Mouse (Mus musculus) myocyte (in vitro differentiated cells): ENCODE measurements around the gene Tspan18. TPM values are rescaled to one million over a fixed set of nuclear protein-coding genes. Genes with fewer than 3 reads are reported as not detected.

Experiments used
- H3K27me3 ChIP-seq: one replicate; pipeline ENCODE4 v1.6.1; 2011; ENCODE audit not compliant: control insufficient read depth, insufficient read depth, insufficient read length
- H3K36me3 ChIP-seq: one replicate; pipeline ENCODE4 v1.6.1; 2011; ENCODE audit not compliant: control insufficient read depth, insufficient read depth
- H3K4me2 ChIP-seq: one replicate; pipeline ENCODE4 v1.6.1; 2011; ENCODE audit warnings: low read depth, control low read depth
- H3K4me3 ChIP-seq: one replicate; pipeline ENCODE4 v1.5.1; 2011; ENCODE audit warnings: mild to moderate bottlenecking, control low read depth, moderate library complexity
- H3K79me2 ChIP-seq: one replicate; pipeline ENCODE4 v1.6.1; 2011; ENCODE audit not compliant: control insufficient read depth, insufficient read depth
- H3ac ChIP-seq: one replicate; pipeline ENCODE4 v1.6.1; 2011; ENCODE audit not compliant: control insufficient read depth, insufficient read length
- CEBPB ChIP-seq: IDR thresholded peaks from 2 replicates; pipeline ENCODE4 v1.6.1; 2011; ENCODE audit warnings: mild to moderate bottlenecking, moderate library complexity; ENCODE audit not compliant: poor library complexity, insufficient read depth, severe bottlenecking
- E2F4 ChIP-seq: IDR thresholded peaks from one replicate; pipeline ENCODE4 v1.6.1; 2011; ENCODE audit warnings: mild to moderate bottlenecking, control low read depth, moderate library complexity; ENCODE audit not compliant: insufficient read depth
- MAX ChIP-seq: IDR thresholded peaks from one replicate; pipeline ENCODE4 v1.6.1; 2011; ENCODE audit warnings: low read depth, mild to moderate bottlenecking, control low read depth
- MYOD1 ChIP-seq, 3 experiments: IDR thresholded peaks; one replicate each; pipeline ENCODE4 v1.6.1; 2011; ENCODE audit warnings: control low read depth in 2 of 3, low read depth in 2 of 3, mild to moderate bottlenecking in 2 of 3, moderate library complexity in 1 of 3; ENCODE audit not compliant: insufficient read length in 2 of 3, control insufficient read depth in 1 of 3
- MYOG ChIP-seq, 3 experiments: IDR thresholded peaks; one replicate each; pipeline ENCODE4 v1.6.1; 2011; ENCODE audit warnings: control low read depth in 2 of 3, low read depth in 2 of 3, mild to moderate bottlenecking in 2 of 3; ENCODE audit not compliant: insufficient read length in 2 of 3, control insufficient read depth in 1 of 3, insufficient read depth in 1 of 3
- POLR2A ChIP-seq: IDR thresholded peaks from one replicate; pipeline ENCODE4 v1.6.1; 2011; ENCODE audit warnings: low read depth, mild to moderate bottlenecking, control low read depth, moderate library complexity; ENCODE audit not compliant: insufficient read length
- POLR2AphosphoS2 ChIP-seq: IDR thresholded peaks from one replicate; pipeline ENCODE4 v1.6.1; 2011; ENCODE audit warnings: low read depth, control low read depth; ENCODE audit not compliant: insufficient read length
- REST ChIP-seq: IDR thresholded peaks from one replicate; pipeline ENCODE4 v1.6.1; 2011; ENCODE audit warnings: mild to moderate bottlenecking, control low read depth, moderate library complexity; ENCODE audit not compliant: insufficient read depth, insufficient read length
- SRF ChIP-seq: IDR thresholded peaks from one replicate; pipeline ENCODE4 v1.6.1; 2011; ENCODE audit warnings: low read depth; ENCODE audit not compliant: control insufficient read depth, insufficient read length
- TCF12 ChIP-seq: IDR thresholded peaks from one replicate; pipeline ENCODE4 v1.6.1; 2011; ENCODE audit warnings: mild to moderate bottlenecking, control low read depth; ENCODE audit not compliant: poor library complexity, insufficient read depth, severe bottlenecking
- TCF3 ChIP-seq: IDR thresholded peaks from one replicate; pipeline ENCODE4 v1.6.1; 2011; ENCODE audit warnings: low read depth, control low read depth; ENCODE audit not compliant: insufficient read length
- USF1 ChIP-seq: IDR thresholded peaks from one replicate; pipeline ENCODE4 v1.6.1; 2011; ENCODE audit warnings: low read depth, mild to moderate bottlenecking, control low read depth, moderate library complexity
- polyA plus RNA-seq: library from polyadenylated mRNA; unstranded; fragments of >200 nt; fragmentation: generic; extraction: Trizol; gene quantifications from one replicate; pipeline ENCODE4 v1.2.1, GENCODE M21; 2012; ENCODE audit warnings: missing spikeins

Tspan18 gene
- polyA plus RNA-seq, 1 experiment, result 0.02 TPM

DNA sequence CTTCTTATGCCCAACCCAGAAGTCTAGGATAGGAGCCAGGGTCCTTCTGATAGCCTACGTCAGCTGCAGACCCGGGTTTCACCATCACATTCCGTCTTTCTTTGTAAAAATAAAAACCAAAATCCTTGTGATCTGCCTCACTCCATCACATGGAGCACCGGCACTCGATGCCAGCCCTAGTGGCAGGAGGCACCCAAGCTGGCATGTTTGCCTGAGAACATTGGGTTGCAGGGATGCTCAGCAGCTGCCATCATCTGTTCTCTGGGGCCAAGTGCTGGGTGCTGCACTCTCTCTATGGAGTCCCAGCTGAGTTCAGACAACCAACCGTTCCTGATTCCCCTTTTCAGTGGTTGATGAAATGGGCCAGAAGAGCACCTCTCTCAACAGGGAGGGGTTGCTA lies 3.2 kb downstream of the Tspan18 start:
- peaks cover 83% of the 10 kb centered on the region for H3K27me3 ChIP-seq
- TF ChIP-seq TCF3 (no peak), POLR2A (no peak), TCF12 (no peak), CEBPB (no peak), SRF (no peak)
- H3K79me2 ChIP-seq, result no peaks in the 10 kb centered on the region
- H3K4me2 ChIP-seq, result no peak overlapping the region
- H3K4me3 ChIP-seq, result no peak overlapping the region
- no peaks in the 10 kb centered on the region for H3K36me3 ChIP-seq
- no peak overlapping the region for H3ac ChIP-seq

- H3K4me3 ChIP-seq, result no peak overlapping the region
- peaks cover 89% of the 10 kb centered on the region for H3K27me3 ChIP-seq
- no peak for TF ChIP-seq POLR2AphosphoS2
- TF ChIP-seq CEBPB, result no peak
- no peak for TF ChIP-seq MYOG (IDR thresholded peaks at IDR 0.05; ENCODE audit: control insufficient read depth in 1 of 3, insufficient read depth in 1 of 3, insufficient read length in 2 of 3, low read depth in 2 of 3)
- no peak for TF ChIP-seq TCF12
- no peak for TF ChIP-seq MYOD1 (IDR thresholded peaks at IDR 0.05; ENCODE audit: control insufficient read depth in 1 of 3, insufficient read length in 2 of 3, low read depth in 2 of 3)
- TF ChIP-seq USF1, result no peak
- no peak for TF ChIP-seq POLR2A
- TF ChIP-seq SRF, result no peak
- no peak for TF ChIP-seq MAX
- TF ChIP-seq E2F4, result no peak
- TF ChIP-seq REST, result no peak
- TF ChIP-seq TCF3, result no peak
- no peak overlapping the region for H3ac ChIP-seq
- no peak overlapping the region for H3K4me2 ChIP-seq
- no peaks in the 10 kb centered on the region for H3K36me3 ChIP-seq
- no peaks in the 10 kb centered on the region for H3K79me2 ChIP-seq
Measured at GRCm38 (mm10) chr2:93329120-93329519, 5.2 kb downstream of the Tspan18 start.

GRCm38 (mm10) chr2:93327915-93328555 lies 6.3 kb downstream of the Tspan18 start:
- no peak overlapping the region for H3K4me2 ChIP-seq
- TF ChIP-seq REST, result no peak
- no peak for TF ChIP-seq USF1
- no peak for TF ChIP-seq TCF3
- no peak for TF ChIP-seq CEBPB
- TF ChIP-seq POLR2A, result no peak
- no peak for TF ChIP-seq TCF12
- no peak for TF ChIP-seq MYOD1 (IDR thresholded peaks at IDR 0.05; ENCODE audit: control insufficient read depth in 1 of 3, insufficient read length in 2 of 3, low read depth in 2 of 3)
- no peak for TF ChIP-seq SRF
- TF ChIP-seq MYOG (IDR thresholded peaks at IDR 0.05; ENCODE audit: control insufficient read depth in 1 of 3, insufficient read depth in 1 of 3, insufficient read length in 2 of 3, low read depth in 2 of 3), result no peak
- no peak for TF ChIP-seq E2F4
- TF ChIP-seq POLR2AphosphoS2, result no peak
- no peak for TF ChIP-seq MAX
- peaks cover 89% of the 10 kb centered on the region for H3K27me3 ChIP-seq
- no peak overlapping the region for H3K4me3 ChIP-seq
- H3ac ChIP-seq, result no peak overlapping the region
- no peaks in the 10 kb centered on the region for H3K36me3 ChIP-seq
- H3K79me2 ChIP-seq, result no peaks in the 10 kb centered on the region

DNA sequence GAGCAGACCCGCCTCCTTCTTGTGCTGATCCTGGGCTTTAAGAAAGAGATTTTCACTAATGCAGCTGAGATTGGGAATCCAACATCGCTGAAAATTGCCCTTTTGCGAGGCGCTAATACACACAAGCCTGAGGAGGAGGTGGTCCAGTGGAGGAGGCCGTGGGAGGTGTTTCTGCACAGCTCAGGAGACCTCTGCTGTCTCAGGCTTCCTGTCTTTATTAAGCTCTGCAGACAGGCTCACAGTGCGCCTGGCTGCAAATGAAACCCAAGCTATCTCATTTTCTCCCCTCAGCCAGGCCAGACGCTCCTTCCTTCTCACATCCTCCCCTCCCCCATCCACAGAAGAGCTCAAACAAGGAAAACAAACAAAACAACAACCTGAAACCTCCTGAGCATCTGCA lies 9.6 kb downstream of the Tspan18 start:
- Histone ChIP-seq H3K79me2 (no peaks in the 10 kb centered on the region), H3ac (no peak overlapping the region), H3K27me3 (peaks cover 84% of the 10 kb centered on the region), H3K4me3 (no peak overlapping the region), H3K4me2 (no peak overlapping the region), H3K36me3 (no peaks in the 10 kb centered on the region)
- TF ChIP-seq TCF3 (no peak), TCF12 (no peak), MYOD1 (IDR thresholded peaks at IDR 0.05; ENCODE audit: control insufficient read depth in 1 of 3, insufficient read length in 2 of 3, low read depth in 2 of 3) (no peak), SRF (no peak), MYOG (IDR thresholded peaks at IDR 0.05; ENCODE audit: control insufficient read depth in 1 of 3, insufficient read depth in 1 of 3, insufficient read length in 2 of 3, low read depth in 2 of 3) (no peak), MAX (no peak), POLR2AphosphoS2 (no peak), REST (no peak), E2F4 (no peak), USF1 (no peak)

- H3K27me3 ChIP-seq, result peaks cover 68% of the 10 kb centered on the region
- H3K36me3 ChIP-seq, result no peaks in the 10 kb centered on the region
- H3K4me3 ChIP-seq, result no peak overlapping the region
- H3K4me2 ChIP-seq, result no peak overlapping the region
- no peaks in the 10 kb centered on the region for H3K79me2 ChIP-seq
- TF ChIP-seq REST (no peak), POLR2A (no peak), MYOD1 (IDR thresholded peaks at IDR 0.05; ENCODE audit: control insufficient read depth in 1 of 3, insufficient read length in 2 of 3, low read depth in 2 of 3) (no peak), USF1 (no peak), TCF12 (no peak), MYOG (IDR thresholded peaks at IDR 0.05; ENCODE audit: control insufficient read depth in 1 of 3, insufficient read depth in 1 of 3, insufficient read length in 2 of 3, low read depth in 2 of 3) (no peak), TCF3 (no peak), E2F4 (no peak), CEBPB (no peak), POLR2AphosphoS2 (no peak), MAX (no peak), SRF (no peak)
- no peak overlapping the region for H3ac ChIP-seq
Measured at GRCm38 (mm10) chr2:93321946-93322345, 12.4 kb downstream of the Tspan18 start.
